Mouse (Mus musculus): ENCODE measurements at regions not wholly inside any gene's neighbourhood (a gene's known extent, or its start where the extent isn't known, plus 50 kb on each side); places are given as distances from the start of the nearest gene placed in this dataset.

GRCm38 (mm10) chr5:146647628-146648380, 62.8 kb upstream of the Gpr12 start:
- TF ChIP-seq POLR2A (IDR thresholded peaks at IDR 0.05; ENCODE audit: borderline replicate concordance, control insufficient read depth, low read depth, low read length) (no peak), CTCF (IDR thresholded peaks at IDR 0.05; ENCODE audit: control insufficient read depth, insufficient read depth, low read length) (no peak)

Measured in bone marrow, adult 2 months (tissue).